Mouse (Mus musculus) kidney, adult 2 months (tissue): ENCODE measurements around the gene Gm29797. TPM values are rescaled to one million over a fixed set of nuclear protein-coding genes. Genes with fewer than 3 reads are reported as not detected.

ENCODE experiments used
- DNase-seq: peaks from one replicate; pipeline ENCODE4 v3.0.0; 2021
- H3K27ac ChIP-seq: fragments of 200-500 bp; 2 replicates; pipeline ENCODE4 v1.5.1; 2012; ENCODE audit warnings: low read depth, low read length, control low read depth, inconsistent platforms; ENCODE audit not compliant: insufficient read depth
- H3K27me3 ChIP-seq: fragments of 200-500 bp; replicated peaks from 2 replicates; pipeline ENCODE4 v1.6.1; 2012; ENCODE audit warnings: mild to moderate bottlenecking, moderate library complexity, low read length, inconsistent platforms; ENCODE audit not compliant: control insufficient read depth, insufficient read depth
- H3K36me3 ChIP-seq: fragments of 200-500 bp; 2 replicates; pipeline ENCODE4 v1.6.1; 2012; ENCODE audit warnings: mild to moderate bottlenecking, moderate library complexity, low read length, inconsistent platforms; ENCODE audit not compliant: control insufficient read depth, insufficient read depth
- H3K4me1 ChIP-seq: fragments of 200-500 bp; 2 replicates; pipeline ENCODE4 v1.6.1; 2011; ENCODE audit warnings: low read length; ENCODE audit not compliant: control insufficient read depth, insufficient read depth
- H3K4me3 ChIP-seq: fragments of 200-500 bp; 2 replicates; pipeline ENCODE4 v1.5.1; 2011; ENCODE audit warnings: mild to moderate bottlenecking, low read depth, low read length, control low read depth; ENCODE audit not compliant: insufficient read depth
- CTCF ChIP-seq: fragments of 200-500 bp; conservative IDR thresholded peaks from 2 replicates; pipeline ENCODE4 v1.5.1; 2011; ENCODE audit warnings: low read depth, mild to moderate bottlenecking, control low read depth, low read length, moderate library complexity, mixed read lengths; ENCODE audit not compliant: insufficient read depth, insufficient read length
- POLR2A ChIP-seq: fragments of 200-500 bp; IDR thresholded peaks from one replicate; pipeline ENCODE4 v1.6.1; 2011; ENCODE audit warnings: low read depth, low read length, control low read depth
- WGBS: fragments of 180-500 bp; shearing (Covaris S2); methylation state at CpG from one replicate; pipeline ENCODE4 v1.1.7; 2018; 5-methylcytosine and 5-hydroxymethylcytosine counted together
- polyA plus RNA-seq: library from polyadenylated mRNA; depleted of rRNA; stranded (reverse); fragments of >200 nt; gene quantifications from 2 replicates; pipeline ENCODE4 v1.2.3, GENCODE M21; 2012

Gene Gm29797
- polyA plus RNA-seq, 1 experiment: 0.11 TPM

DNA sequence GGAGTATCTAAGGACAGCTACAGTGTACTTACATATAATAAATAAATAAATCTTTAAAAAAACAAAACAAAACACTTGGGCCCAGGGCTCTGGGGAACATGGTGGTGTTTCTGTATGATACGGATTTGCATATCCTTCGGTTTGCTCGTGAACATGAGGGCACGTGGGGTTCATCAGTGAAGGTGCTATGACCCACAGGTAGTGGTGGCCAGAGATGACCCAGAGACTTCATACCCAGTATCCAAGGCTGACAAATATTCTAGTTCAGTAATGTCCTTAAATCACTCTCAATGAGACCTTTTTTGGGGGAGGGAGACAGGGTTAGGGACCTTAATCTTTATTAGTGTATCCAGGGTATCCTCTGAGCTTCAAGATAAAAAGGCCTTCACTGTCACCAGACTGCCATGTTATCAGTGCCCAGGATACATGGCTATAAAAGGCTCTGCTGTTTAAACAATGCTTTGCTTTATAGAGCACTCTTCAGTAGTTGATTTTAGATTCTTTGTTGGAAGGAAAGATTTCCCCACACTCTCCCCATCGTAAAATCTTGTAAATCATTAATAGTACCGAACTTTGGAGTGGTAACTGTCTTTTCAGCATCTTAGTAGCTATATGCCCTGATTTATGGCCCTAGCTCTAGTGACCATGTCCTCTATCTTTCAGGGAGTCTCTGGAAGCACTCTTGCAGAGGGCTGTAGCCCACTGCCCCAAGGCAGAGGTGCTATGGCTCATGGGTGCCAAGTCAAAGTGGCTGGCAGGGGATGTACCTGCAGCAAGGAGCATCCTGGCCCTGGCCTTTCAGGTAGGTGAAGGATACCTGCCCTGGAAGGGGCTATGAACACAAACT is 10.0 kb upstream of the Gm29797 start:
- H3K36me3 ChIP-seq: peaks cover 9% of the 10 kb centered on the region
- WGBS: 69% methylated on average over 6 of the region's 6 CpGs
- H3K4me3 ChIP-seq: no peak overlapping the region
- no peaks in the 10 kb centered on the region for H3K27me3 ChIP-seq
- TF ChIP-seq CTCF (no peak), POLR2A (no peak)
- no peaks in the 10 kb centered on the region for H3K4me1 ChIP-seq
- no peak for DNase-seq
- H3K27ac ChIP-seq: no peak overlapping the region

GRCm38 (mm10) chr2:181648926-181649325 is 7.9 kb upstream of the Gm29797 start:
- H3K27me3 ChIP-seq: no peaks in the 10 kb centered on the region
- H3K4me1 ChIP-seq: no peaks in the 10 kb centered on the region
- no peak overlapping the region for H3K4me3 ChIP-seq
- DNase-seq: no peak
- 95% methylated on average over 10 of the region's 10 CpGs for WGBS
- H3K36me3 ChIP-seq: peaks cover 13% of the 10 kb centered on the region
- H3K27ac ChIP-seq: no peak overlapping the region
- TF ChIP-seq POLR2A (no peak), CTCF (no peak)

DNA sequence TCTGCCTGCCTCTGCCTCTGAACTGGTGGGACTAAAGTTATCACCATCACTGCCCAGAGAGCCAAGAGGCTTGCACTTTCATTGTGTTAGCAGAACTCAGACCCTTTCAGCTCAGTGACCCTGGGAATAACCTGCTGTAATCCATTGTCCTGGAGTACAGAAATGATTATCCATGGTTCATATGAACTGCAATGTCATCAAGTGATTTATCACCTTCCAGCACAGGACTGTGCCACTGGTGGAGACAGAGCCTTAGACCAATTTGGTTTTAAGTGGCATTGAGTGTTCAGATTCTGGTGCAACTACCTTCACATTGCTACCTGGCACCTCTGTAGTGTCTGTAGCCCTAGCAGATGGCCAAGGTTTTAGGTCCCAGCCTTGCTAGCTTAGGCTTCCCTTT is 3.8 kb upstream of the Gm29797 start:
- Histone ChIP-seq H3K36me3 (peaks cover 11% of the 10 kb centered on the region), H3K27ac (no peak overlapping the region), H3K4me1 (no peaks in the 10 kb centered on the region), H3K4me3 (no peak overlapping the region), H3K27me3 (no peaks in the 10 kb centered on the region)
- no peak for DNase-seq
- TF ChIP-seq POLR2A: no peak
- no peak for TF ChIP-seq CTCF

DNA sequence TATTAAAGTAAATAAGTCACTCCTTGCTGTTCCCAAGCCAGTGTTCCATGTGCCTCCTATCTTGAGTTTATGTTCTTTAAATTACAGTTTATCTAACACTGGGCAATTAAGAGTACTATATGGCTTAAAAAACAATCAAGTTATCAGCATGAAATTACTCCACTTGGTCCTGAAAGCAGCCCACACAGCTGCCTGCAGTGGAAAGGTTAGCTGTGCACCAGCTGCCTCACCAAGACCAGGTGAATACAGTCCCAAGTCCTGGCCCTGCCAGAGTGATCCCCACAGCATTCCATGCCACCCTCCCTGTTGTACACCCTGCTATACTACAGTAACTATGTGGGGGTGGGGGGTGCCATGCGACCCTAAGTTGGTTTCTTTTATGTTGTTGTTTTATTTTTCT is 3.3 kb upstream of the Gm29797 start:
- DNase-seq: no peak
- H3K27me3 ChIP-seq: no peaks in the 10 kb centered on the region
- H3K36me3 ChIP-seq: peaks cover 11% of the 10 kb centered on the region
- 83% methylated on average over 1 of the region's 1 CpGs for WGBS
- TF ChIP-seq POLR2A (no peak), CTCF (no peak)
- no peak overlapping the region for H3K27ac ChIP-seq
- no peaks in the 10 kb centered on the region for H3K4me1 ChIP-seq
- no peak overlapping the region for H3K4me3 ChIP-seq

DNA sequence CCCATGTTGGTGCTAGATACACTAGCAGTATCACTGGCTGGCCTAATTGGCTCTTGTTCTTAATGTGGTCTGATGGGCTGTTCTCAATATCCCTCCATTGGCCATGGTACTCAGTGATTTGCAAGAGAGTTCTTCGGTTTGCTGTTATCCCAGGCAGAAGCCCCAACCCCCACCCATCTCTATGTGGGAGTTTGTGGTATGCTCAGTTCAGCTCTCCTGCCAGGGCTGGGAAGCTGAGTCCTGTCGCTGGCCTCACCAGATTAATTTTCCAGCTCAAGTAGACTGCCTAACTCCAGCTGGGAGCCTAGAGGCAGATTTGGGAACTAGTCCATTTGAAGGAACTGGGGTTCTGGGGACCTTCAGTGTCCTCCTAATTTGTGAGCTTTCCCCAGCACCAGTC is 607 bp downstream of the Gm29797 start:
- no peak for DNase-seq
- Histone ChIP-seq H3K27me3 (no peaks in the 10 kb centered on the region), H3K4me3 (no peak overlapping the region), H3K36me3 (peaks cover 5% of the 10 kb centered on the region), H3K4me1 (peaks cover 4% of the 10 kb centered on the region; the same call in 1 of the 2 replicates), H3K27ac (no peak overlapping the region)
- WGBS: 44% methylated on average over 2 of the region's 2 CpGs
- TF ChIP-seq CTCF: no peak
- TF ChIP-seq POLR2A: no peak

DNA sequence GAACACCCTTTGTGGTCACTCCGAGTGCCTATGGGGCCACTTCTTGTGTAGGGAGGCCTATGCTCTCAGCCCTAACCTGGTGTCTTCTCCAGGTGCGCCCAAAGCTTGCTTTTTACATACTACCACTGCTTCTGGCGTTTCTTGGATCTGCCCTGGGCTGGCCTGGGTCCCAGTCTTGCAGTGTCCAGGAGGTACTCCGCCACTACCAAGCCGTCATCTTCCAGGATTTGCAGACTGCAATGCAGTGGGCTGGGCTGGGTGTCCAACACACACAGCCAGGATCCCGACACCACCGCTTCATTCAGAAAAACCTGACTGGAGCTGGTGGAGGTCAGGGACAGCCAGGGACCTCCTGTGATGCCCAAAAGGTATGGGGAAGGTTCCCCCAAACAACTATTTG is 1.7 kb downstream of the Gm29797 start:
- 83% methylated on average over 7 of the region's 7 CpGs for WGBS
- peaks cover 2% of the 10 kb centered on the region; the same call in 1 of the 2 replicates for H3K36me3 ChIP-seq
- H3K27me3 ChIP-seq: no peaks in the 10 kb centered on the region
- H3K4me1 ChIP-seq: peaks cover 4% of the 10 kb centered on the region; the same call in 1 of the 2 replicates
- H3K4me3 ChIP-seq: no peak overlapping the region
- no peak overlapping the region for H3K27ac ChIP-seq
- no peak for DNase-seq
- no peak for TF ChIP-seq POLR2A
- TF ChIP-seq CTCF: no peak

GRCm38 (mm10) chr2:181658930-181659555 is 2.2 kb downstream of the Gm29797 start:
- peak overlapping the region; percentile 33; the same call in 1 of the 2 replicates for H3K27ac ChIP-seq
- peaks cover 2% of the 10 kb centered on the region; the same call in 1 of the 2 replicates for H3K36me3 ChIP-seq
- WGBS: 43% methylated on average over 17 of the region's 17 CpGs
- no peaks in the 10 kb centered on the region for H3K27me3 ChIP-seq
- H3K4me1 ChIP-seq: peaks cover 4% of the 10 kb centered on the region; the same call in 1 of the 2 replicates
- H3K4me3 ChIP-seq: no peak overlapping the region
- DNase-seq: peak; percentile 74
- TF ChIP-seq POLR2A (no peak), CTCF (peak; percentile 59)
